Mouse (Mus musculus) adrenal gland (tissue): ENCODE results near the gene Hspb7.

Source experiments
- intact Hi-C: fragments of 180-260 bp; cut with DNase I; formaldehyde crosslinking; loops from one replicate; pipeline ENCODE4 v1.15.1; 2025

The Hspb7 gene

DNA sequence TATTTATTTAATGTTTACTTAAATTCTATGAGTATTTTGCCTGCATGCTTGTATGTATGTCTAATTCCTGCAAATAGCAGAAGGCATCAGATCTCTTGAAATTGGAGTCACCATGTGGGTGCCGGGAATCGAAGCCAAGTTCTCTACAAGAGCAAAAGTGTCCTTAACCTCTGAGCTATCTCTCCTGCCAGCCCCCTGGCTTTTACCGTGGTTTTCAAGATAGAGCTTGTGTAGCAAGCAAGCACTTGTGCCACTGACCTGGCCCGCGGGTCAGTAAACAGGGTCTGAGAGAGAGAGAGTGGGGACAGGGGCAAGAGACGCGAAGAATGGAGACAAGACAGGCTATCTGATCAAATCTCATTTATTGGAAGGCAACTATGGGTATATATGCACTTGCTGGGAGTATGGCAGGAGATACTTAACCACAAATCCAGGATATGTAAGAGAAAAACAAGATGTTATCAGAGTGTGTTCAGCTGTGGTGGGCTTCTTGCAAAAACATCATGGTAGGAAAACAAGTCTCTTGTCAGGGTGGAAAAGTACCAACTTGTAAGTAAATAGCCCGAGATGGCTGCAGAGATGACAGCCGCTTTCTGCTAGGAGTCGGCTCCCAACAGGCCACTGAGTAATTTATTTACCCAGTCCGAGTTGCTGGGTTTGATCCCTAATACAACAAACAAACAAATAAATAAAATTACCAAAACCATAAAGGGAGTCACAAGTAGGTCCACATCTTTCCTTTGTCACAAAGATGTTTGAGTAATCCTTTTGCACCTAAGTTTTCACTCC is 23.3 kb downstream of the Hspb7 start:
- intact Hi-C loops, result no loop called here

DNA sequence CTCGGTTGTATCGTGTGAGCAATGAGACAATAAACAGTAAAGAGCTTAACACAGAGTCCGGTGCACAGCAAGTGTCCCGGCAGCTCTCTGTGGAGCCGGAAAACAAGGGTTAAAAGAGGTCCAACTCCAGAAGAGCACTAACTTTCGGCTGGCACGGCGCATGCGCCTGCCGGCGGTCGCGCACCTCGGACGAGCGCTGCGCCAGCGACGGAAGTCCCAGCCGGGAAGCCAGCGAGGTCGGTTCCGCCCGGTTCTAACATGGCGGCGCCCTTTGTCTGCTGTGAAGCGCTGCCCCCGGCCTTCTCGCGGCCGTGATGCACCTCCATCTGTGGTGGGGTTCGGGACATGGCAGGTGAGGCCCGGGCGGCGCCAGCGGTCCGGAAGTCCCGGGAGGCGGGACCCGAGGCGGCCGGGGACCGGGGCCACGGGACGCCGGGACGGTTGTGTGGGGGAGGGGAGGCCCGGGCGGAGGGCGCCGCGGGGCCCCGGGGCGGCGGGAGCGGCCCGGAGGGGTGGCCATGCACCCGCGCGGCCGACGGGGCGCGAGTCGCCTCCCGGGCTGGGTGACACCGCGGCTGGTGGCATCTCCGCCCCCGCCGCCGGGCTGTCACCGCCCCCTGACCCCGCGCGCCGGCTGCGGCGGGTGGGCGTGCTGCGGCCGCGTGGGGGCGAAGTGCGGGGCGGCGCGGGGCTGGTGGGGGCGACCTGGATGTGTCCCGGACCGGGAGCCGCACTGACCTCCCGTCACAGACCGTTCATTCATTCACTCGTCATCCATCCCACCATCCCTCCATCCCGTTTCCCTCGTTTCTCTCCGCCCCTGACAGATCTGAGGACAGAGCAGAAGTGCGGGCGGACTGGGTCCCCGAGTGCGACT is 24.1 kb downstream of the Hspb7 start, which contains the start of gene Zbtb17:
TSS of gene Zbtb17 (plus strand) at position 204 of the 877 bp plus-strand sequence.
- intact Hi-C loops, result no loop called here

DNA sequence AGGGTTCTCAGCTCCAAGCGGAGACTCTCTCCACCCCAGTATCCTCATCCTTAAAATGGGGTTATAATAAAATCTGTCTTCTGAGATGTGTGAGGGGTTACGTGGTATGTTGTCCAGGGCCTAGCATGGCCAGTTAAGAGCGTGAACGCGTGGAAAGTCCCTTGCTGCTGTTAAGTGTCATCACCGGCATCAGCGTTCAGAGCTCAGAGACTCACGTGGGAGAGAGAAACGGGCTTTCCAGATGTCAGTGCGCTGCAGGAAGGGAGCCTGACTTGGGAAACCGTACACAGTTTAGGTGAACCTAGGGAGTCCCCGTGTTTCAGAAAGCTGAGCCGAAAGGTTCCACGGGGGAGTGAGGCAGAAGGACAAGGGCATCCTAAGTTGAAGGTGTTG is 24.7 kb downstream of the Hspb7 start:
- intact Hi-C loops, result no loop called here

DNA sequence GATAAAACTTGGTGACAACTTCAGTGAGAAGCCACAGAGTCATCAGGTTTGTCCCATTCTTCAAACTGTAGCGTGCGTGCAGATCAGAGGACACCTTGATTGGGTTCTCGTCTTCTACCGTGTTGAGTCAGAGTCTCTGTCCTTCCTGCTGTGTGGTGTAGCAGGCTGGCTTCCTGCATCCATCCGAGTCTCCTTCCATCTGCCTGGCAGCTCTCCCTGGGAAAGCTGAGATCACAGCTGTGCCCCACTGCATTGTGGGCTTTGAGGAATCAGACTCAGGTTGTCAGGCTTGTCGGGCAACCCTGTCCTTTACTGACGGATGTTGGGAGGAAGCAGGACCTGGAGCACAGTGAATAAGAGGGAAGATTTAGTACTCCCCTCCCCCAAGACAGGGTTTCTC is 25.6 kb downstream of the Hspb7 start:
- intact Hi-C loops, result no loop called here

DNA sequence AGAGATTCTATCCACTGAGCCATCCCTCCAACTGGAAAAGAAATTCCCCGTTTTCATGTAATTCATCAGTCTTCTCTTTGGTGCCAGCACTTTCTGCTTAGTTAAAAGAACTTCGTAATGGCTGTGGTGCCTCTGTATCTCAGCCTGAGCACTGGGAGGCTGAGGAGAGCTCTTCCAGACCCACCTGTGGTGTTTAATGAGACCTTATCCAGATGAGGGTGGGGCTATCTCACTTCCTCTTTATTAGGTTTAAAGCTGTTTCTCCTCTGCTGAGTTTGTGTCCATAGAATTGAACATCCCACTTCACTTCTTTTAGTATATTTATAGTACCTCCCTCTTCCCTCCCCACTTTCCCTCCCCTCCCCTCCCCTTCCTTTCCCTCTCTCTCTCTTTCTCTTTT is 30.7 kb downstream of the Hspb7 start:
- intact Hi-C loops, result no loop called here

DNA sequence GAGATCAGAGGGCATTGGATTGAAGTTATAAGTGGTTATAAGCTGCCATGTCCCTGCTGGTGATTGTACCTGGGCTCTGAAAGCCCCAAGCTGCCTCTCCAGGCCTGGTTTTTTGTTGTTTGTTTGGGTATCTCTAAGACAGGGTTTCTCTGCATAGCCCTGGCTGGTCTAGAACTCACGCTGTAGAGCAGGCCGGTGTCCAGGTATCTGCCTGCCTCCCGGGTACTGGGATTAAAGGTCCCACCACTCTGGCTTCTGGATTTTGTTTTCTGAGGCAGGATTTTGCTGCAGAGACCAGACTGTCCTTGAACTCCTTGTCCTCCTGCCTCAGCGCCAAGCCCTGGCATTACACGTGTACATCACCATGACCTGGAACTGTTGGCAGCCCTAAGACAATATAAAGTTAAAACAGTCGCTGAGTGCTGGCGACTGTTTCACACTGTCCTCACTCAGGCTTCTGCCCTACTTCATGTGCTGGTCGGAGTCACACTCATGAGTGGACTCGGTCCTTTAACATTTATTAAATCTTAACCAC is 31.4 kb downstream of the Hspb7 start:
- intact Hi-C loops, result no loop called here

DNA sequence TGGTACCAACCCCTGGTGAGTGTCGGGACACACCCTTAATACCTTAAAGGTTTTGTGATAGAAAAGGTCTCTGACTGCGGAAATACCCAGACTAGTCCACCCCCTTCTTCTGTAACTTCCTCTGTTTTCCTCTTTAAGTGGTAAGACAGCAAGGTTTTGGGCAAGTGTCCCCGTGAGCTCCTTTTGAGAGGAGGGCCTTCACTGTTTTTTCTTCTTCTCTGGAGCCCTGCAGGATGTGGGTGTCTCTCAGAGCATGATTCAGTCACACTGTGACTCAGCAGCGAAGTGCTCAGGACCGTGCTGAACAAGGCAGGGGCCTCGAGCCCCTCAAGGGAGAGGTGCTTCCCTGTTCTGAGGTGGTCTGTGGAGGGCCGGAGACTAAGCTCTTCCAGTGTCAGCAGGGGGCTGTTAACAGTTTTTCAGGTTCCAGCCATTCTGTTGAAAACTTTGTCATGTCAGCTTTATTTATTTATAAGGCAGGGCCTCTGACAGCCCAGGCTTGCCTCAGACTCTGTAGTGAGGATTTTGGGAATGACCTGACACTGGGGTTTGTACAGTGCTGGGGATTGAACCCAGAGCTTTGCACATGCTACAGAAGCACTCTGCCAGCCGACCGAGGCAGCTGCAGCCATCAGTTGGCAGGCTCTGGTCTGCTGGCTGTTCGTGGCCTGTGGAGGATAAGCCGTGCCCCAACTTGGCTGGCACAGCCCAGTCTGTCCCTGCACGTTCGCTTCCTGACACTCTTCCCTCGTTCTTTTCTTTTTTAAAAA is 34.2 kb downstream of the Hspb7 start:
- intact Hi-C loops, result no loop called here

DNA sequence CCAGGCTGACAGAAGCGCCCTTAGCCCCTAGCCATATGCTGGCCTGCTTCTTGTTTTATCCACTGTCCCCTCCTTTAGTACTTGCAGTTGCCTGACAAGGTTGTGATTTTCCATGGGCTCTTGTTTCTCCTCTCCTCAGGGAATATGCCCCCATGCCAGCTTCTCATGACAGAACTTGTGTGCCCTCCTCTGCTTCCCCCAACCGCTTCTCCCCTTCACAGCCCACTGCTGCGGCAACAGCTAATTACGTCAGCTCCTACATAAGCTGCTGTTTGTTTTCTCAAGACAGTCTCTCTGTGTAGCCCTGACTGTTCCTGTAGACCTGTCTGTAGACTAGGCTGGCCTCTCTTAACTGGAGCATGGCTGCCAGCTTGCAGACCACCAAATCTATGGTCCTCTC is 34.9 kb downstream of the Hspb7 start:
- intact Hi-C loops, result no loop called here

DNA sequence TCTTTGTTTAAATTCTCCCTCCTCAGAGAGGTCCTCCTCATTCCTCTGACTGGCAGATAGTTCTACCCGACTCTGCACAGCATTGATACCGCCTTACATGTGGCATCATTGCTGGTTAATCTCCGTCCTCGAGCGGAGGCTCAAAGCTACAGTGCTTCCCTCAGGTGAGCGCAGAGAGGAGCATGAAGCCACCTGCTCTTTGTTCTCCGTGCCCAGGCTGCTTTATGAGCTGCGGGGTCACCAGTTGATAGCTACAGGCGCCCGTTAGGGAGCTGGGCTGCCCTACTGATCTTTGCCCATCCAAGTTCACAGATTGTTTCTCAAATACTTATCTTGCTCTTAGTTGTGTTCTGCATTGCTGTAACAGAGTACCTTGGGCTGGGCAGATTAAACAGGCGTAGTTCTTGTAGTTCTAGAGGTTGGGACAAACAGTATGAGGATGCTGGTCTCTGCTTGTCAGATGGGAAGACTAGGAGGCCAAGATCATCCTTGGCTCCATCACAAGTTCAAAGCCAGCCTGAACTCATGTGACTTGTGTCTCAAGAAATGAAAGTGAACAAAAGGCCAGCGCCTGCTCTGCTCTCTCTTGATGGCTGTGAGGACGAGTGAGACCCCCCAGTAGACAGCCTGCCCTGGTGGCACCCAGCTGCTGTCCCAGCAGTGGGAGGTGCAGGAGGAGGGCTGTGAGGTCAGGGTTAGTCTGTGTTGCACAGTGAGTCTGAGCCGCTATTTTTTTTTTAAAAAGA is 35.8 kb downstream of the Hspb7 start:
- intact Hi-C loops, result no loop called here

DNA sequence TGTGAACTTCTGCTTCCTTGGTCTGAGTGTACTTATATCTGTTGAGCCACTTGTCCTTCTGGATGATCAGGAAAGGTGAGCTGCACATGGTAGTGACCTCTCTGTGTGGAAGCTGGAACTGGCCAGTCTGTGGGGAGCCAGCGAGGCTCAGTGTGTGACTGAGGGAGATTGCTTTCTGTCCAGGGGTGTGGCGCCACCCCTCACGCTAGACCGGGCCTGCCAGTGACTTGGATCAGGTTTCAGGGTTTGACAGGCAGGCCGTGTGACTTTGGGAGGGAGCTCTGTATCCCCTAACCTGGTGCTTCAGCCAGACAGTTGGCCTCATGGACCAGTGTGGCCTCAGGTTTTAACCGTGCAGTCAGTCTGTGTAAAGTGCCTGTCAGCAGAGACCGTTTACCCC is 37.7 kb downstream of the Hspb7 start:
- intact Hi-C loops, result no loop called here

DNA sequence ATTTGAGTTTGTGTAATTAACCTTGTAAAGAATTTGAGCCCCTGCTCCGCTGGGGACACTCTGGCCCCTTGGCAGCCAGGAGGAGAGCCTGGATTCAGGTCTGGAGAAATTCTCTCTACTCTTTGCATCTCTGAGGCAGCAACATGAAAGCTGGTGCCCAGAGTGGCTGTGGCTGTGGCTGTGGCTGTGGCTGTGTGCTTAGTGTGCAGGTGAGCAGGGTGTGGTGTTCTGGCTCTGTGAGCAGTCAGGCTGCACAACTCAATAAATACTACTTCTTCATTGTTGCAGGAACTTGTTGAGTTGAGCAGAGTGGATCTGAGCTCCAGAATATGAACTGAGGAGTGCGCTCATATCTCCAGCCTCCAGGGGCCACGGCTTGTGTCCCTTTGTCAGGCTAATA is 38.3 kb downstream of the Hspb7 start:
- intact Hi-C loops, result no loop called here

DNA sequence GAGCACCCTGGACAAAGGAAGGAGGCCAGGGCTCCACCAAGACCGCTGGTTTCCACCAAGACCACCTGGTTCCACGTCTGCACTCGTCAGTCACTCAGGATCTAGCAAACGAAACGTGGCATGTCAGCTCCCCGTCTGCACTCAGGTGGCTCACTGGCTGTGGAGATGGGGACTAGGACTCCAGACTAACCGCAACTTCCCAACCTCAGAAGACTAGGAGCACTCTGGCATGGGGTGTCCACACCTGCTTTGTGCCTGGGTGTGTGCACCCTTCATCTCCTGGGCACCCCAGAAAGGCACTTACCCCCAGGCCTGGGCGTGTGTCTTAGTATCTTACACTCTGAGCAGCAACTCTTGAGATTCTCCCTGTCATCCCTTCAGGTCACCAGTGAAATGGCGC is 39.2 kb downstream of the Hspb7 start:
- intact Hi-C loops, result no loop called here

DNA sequence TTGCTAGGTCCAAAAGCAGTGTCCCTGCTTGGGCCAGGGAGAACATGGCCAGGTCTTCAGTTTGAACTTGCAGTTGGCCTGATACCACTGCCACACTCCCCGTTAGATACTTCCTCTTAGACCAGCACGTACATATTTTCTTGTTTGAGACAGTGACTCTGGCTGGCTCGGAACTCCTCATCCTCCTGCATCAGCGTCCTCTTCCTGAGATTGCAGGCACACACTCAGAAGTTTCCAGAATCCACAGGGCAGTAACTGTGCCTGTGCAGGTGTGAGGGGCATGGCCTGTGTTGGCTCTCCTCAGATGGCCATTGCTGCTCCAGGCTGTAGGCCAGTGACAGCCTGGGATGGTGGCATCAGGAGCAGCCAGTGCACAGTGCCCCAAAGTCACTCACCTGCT is 39.9 kb downstream of the Hspb7 start:
- intact Hi-C loops, result no loop called here

DNA sequence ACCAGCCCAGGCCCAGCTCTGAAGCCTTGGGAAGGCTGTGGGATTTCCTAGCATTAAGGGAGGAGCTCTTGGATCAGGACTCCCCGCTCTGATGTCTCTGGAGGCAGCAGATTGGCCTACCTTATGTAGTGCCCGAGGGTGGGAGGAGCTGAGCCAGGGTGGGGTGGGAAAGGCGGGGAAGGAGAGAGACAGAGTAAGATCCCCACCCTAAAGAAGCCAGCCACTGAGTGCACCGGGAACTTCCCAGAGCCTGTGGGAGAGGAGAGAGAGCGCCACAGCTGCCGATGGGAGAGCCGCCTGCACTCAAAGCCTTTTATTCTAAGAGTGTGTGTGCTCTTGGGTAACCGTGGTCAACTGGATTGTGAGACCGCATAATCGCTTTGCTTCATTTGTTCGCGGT is 40.5 kb downstream of the Hspb7 start:
- intact Hi-C loops, result no loop called here

DNA sequence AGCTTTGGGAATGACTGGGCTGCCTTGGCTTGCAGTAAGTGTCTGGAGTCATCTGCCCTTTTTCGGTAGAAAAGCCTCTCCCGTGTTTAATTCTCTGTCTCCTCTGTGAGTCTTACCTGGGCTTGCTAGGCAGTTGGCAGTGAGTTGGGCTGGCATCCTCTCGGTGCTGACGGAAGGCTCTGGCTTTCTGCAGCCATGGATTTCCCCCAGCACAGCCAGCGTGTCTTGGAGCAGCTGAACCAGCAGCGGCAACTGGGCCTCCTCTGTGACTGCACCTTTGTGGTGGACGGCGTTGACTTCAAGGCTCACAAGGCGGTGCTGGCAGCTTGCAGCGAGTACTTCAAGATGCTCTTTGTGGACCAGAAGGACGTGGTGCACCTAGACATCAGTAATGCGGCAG is 41.0 kb downstream of the Hspb7 start:
- intact Hi-C loops, result no loop called here

DNA sequence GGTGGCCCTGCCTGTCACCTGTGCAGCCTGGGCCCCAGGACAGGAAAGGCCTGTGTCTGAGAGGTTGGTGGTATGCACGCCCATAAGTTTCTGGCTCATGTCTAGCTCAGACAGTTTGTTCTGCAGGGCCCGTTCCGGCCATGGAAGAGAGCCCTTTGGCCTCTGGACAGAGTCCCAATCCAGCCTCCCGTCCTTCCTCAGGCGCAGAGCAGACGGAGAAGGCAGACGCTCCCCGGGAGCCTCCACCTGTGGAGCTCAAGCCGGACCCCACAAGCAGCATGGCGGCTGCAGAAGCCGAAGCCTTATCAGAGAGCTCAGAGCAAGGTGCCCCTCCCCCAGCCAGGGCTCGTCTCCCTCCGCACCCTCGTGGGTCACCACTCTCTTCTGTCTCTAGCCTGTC is 42.9 kb downstream of the Hspb7 start:
- intact Hi-C loops, result no loop called here

DNA sequence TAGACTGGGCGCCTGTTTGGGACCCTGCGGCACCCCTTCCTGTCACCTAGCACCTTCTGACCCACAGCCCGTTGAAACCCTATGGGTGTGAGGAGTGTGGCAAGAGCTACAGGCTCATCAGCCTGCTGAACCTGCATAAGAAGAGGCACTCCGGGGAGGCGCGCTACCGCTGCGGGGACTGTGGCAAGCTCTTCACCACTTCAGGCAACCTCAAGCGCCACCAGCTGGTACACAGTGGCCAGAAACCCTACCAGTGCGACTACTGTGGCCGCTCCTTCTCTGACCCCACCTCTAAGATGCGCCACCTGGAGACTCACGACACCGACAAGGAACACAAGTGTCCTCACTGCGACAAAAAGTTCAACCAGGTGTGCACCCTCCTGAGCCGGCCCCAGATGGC is 44.1 kb downstream of the Hspb7 start:
- intact Hi-C loops, result no loop called here

DNA sequence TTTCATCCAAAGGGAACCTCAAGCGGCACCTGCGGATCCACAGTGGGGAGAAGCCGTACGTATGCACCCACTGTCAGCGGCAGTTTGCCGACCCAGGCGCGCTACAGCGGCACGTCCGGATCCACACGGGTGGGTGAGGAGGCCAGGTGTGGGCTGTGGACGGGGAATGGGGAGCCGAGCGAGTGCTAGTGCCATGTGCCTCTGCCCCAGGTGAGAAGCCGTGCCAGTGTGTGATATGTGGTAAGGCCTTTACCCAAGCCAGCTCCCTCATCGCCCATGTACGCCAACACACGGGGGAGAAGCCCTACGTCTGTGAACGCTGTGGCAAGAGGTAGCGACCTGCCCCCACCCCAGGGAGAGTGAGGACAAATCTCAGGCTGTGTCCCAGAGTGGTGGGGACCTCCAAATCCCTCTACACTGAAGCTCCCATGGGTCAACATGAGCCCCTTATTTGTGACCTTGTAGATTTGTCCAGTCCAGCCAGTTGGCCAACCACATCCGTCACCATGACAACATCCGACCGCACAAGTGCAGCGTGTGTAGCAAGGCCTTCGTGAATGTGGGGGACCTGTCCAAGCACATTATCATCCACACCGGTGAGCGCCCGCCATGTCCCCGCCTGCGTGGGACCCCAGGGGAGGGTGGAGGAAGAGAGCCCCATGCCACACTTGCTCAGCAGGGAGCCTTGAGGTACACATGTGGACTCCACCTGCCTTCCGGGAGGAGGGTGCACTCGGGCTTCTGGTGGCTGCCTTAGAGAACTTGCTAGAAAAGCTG is 45.1 kb downstream of the Hspb7 start:
- intact Hi-C loops, result no loop called here

DNA sequence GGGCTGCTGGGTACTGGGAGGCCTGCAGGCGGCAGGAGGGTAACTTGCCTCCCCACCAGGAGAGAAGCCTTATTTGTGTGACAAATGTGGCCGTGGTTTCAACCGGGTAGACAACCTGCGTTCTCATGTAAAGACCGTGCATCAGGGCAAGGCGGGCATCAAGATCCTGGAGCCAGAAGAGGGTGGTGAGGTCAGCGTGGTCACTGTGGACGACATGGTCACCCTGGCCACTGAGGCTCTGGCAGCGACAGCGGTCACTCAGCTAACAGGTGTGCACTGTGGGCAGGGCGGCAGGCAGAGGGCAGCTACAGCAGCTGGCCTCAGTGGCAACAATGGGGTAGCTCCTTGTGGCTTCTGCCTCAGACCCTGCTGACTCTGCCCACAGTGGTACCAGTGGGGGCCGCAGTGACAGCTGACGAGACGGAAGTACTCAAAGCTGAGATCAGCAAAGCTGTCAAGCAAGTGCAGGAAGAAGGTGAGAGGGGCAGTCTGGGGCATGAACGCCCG is 45.8 kb downstream of the Hspb7 start:
- intact Hi-C loops, result no loop called here
